Comparison of ENCODE assay signal across 7 mouse cellular contexts in genomic region chr11:4308514-4309450, GRCm38 (mm10). TPM values are rescaled to one million over a fixed set of nuclear protein-coding genes. Genes with fewer than 3 reads are reported as not detected.
DNase-seq lines count a peak whose midpoint lies in the region; ATAC-seq and TF ChIP-seq lines count a peak whose summit lies in the region.

No protein-coding gene starts in this region.

- 23% methylated on average over 25 of the region's 25 CpGs for WGBS in lung, embryonic 14.5 days
- WGBS in heart, postnatal 0 days, result 39% methylated on average over 25 of the region's 25 CpGs
- 45% methylated on average over 25 of the region's 25 CpGs for WGBS in midbrain, embryonic 16.5 days

- peaks cover 6% of the 10 kb centered on the region; the same call in 1 of the 2 replicates for H3K27me3 ChIP-seq in lung, embryonic 14.5 days (ENCODE audit: insufficient read depth, low read length)
- no peaks in the 10 kb centered on the region for H3K27me3 ChIP-seq in heart, postnatal 0 days (ENCODE audit: control insufficient read depth, insufficient read depth, low read length)
- H3K27me3 ChIP-seq in midbrain, embryonic 16.5 days (ENCODE audit: control insufficient read depth, insufficient read depth, low read depth, low read length), result no peaks in the 10 kb centered on the region

- TF ChIP-seq CTCF in lung, embryonic 14.5 days (IDR thresholded peaks at IDR 0.05; ENCODE audit: low read depth), result no peak
- TF ChIP-seq CTCF in heart, postnatal 0 days (IDR thresholded peaks at IDR 0.05; ENCODE audit: low read depth), result no peak

- peak overlapping the region; percentile 47 for H3K4me2 ChIP-seq in lung, embryonic 14.5 days
- H3K4me2 ChIP-seq in heart, postnatal 0 days (ENCODE audit: low read depth, low read length), result peak overlapping the region; percentile 40
- H3K4me2 ChIP-seq in midbrain, embryonic 16.5 days (ENCODE audit: low read length), result peak overlapping the region; percentile 1; the same call in 1 of the 2 replicates

- H3K9ac ChIP-seq in lung, embryonic 14.5 days, result no peak overlapping the region
- H3K9ac ChIP-seq in heart, postnatal 0 days (replicated peaks; ENCODE audit: low read depth, low read length), result no peak overlapping the region
- no peak overlapping the region for H3K9ac ChIP-seq in midbrain, embryonic 16.5 days (ENCODE audit: low read depth, low read length)

- peak overlapping the region; percentile 79 for H3K27ac ChIP-seq in lung, embryonic 14.5 days (ENCODE audit: low read depth)
- H3K27ac ChIP-seq in heart, postnatal 0 days (ENCODE audit: low read depth), result peak overlapping the region; percentile 50; the same call in 1 of the 2 replicates
- H3K27ac ChIP-seq in midbrain, embryonic 16.5 days (ENCODE audit: low read length), result no peak overlapping the region

- DNase-seq in lung, embryonic 14.5 days, result peak; percentile 81
- no peak for DNase-seq in lung, postnatal 14 days
- DNase-seq in embryo, embryonic 11 days, result peak; percentile 84
- DNase-seq in heart, postnatal 0 days (ENCODE audit: low spot score), result peak; percentile 51
- DNase-seq in thymus, postnatal 10 days (ENCODE audit: low spot score in 2 of 2), result no peak
- no peak for DNase-seq in layer of hippocampus, adult 9-10 months (ENCODE audit: low spot score)

- H3K9me3 ChIP-seq in lung, embryonic 14.5 days (ENCODE audit: low read depth, low read length), result no peaks in the 10 kb centered on the region
- no peaks in the 10 kb centered on the region for H3K9me3 ChIP-seq in heart, postnatal 0 days (replicated peaks; ENCODE audit: control insufficient read depth, low read length)
- no peaks in the 10 kb centered on the region for H3K9me3 ChIP-seq in midbrain, embryonic 16.5 days (replicated peaks; ENCODE audit: control insufficient read depth, low read length, poor library complexity, severe bottlenecking)

- H3K4me1 ChIP-seq in lung, embryonic 14.5 days (ENCODE audit: insufficient read depth), result peaks cover 12% of the 10 kb centered on the region; the same call in 1 of the 2 replicates
- H3K4me1 ChIP-seq in heart, postnatal 0 days (ENCODE audit: control insufficient read depth, insufficient read depth), result no peaks in the 10 kb centered on the region; the same call in 1 of the 2 replicates
- no peaks in the 10 kb centered on the region; the same call in 1 of the 2 replicates for H3K4me1 ChIP-seq in midbrain, embryonic 16.5 days (ENCODE audit: control insufficient read depth, insufficient read depth, low read length)

- no peaks in the 10 kb centered on the region for H3K36me3 ChIP-seq in lung, embryonic 14.5 days (ENCODE audit: insufficient read depth)
- H3K36me3 ChIP-seq in heart, postnatal 0 days (replicated peaks; ENCODE audit: control insufficient read depth, insufficient read depth, low read length), result no peaks in the 10 kb centered on the region
- no peaks in the 10 kb centered on the region for H3K36me3 ChIP-seq in midbrain, embryonic 16.5 days (ENCODE audit: control insufficient read depth, insufficient read depth, low read length)

- peak; percentile 87 for ATAC-seq in lung, embryonic 14.5 days (ENCODE audit: insufficient read depth)
- ATAC-seq in heart, postnatal 0 days (ENCODE audit: insufficient read depth, low read depth), result no peak; the same call in 1 of the 2 replicates
- no peak for ATAC-seq in midbrain, embryonic 16.5 days

- no peak for TF ChIP-seq EP300 in heart, postnatal 0 days (IDR thresholded peaks at IDR 0.05; ENCODE audit: low read depth)

- no peak overlapping the region for H3K4me3 ChIP-seq in lung, embryonic 14.5 days (ENCODE audit: low read depth, low read length)
- no peak overlapping the region for H3K4me3 ChIP-seq in heart, postnatal 0 days (ENCODE audit: low read depth, low read length)
- no peak overlapping the region for H3K4me3 ChIP-seq in midbrain, embryonic 16.5 days (ENCODE audit: low read depth, low read length)

RNA-seq across cellular contexts. Expression of gene Lif, which starts 51.4 kb away (rescaled TPM):
- polyA plus RNA-seq in lung, embryonic 14.5 days (2014; fragmentation: Nextera tagmentation; extraction: Ambion mirVana), result 0.12 and 0.33 TPM in 2 replicates
- 0.54 and 0.73 TPM in 2 replicates for total RNA-seq in heart, postnatal 0 days (2014; rRNA removed; ENCODE audit: low replicate concordance)
- polyA plus RNA-seq in heart, postnatal 0 days (2015; fragmentation: Nextera tagmentation; extraction: Ambion mirVana), result 0.32 and 0.71 TPM in 2 replicates
- polyA plus RNA-seq in midbrain, embryonic 16.5 days (2015; fragmentation: Nextera tagmentation; extraction: Ambion mirVana), result 0.06 TPM in 1 of 2 replicates, not detected in the other

Comparison
In these comparisons a context has a peak if more than half of its experiments do, and no peak if none do; other contexts are left out.
1. DNase-seq: peak in lung, embryonic 14.5 days (single experiment), embryo, embryonic 11 days (single experiment) and heart, postnatal 0 days (single experiment); none in lung, postnatal 14 days (single experiment), thymus, postnatal 10 days (0 of 2) and layer of hippocampus, adult 9-10 months (single experiment).
2. Peak in every context shown above with its lines, with median percentiles within 50 percentile points of each other: H3K4me2 ChIP-seq.